Mouse (Mus musculus): ENCODE results near the gene Sptbn1. TPM values are rescaled to one million over a fixed set of nuclear protein-coding genes. Genes with fewer than 3 reads are reported as not detected.
A peak's percentile ranks its signal among the peaks of the same experiment; 100 is the strongest.

The Sptbn1 gene
- polyA plus RNA-seq, 1 experiment from 2014 or later, result 121 TPM

GRCm38 (mm10) chr11:30249452-30250016 is 18.4 kb downstream of the Sptbn1 start:
- Histone ChIP-seq H3K4me1 (replicated peaks) (0 out of 2 replicates have a peak, but pooled peaks cover 4% of the 10 kb centered on the region), H3K27me3 (no peaks in the 10 kb centered on the region), H3K27ac (no peak overlapping the region), H3K9ac (replicated peaks) (no peak overlapping the region), H3K4me3 (replicated peaks) (no peak overlapping the region), H3K9me3 (no peaks in the 10 kb centered on the region; the same call in 1 of the 2 replicates), H3K36me3 (no peaks in the 10 kb centered on the region), H3K4me2 (replicated peaks) (no peak overlapping the region)
- WGBS, result 93% methylated on average over 4 of the region's 4 CpGs
- ATAC-seq, result no peak

- no peak for ATAC-seq
- Histone ChIP-seq H3K27ac (no peak overlapping the region), H3K4me3 (replicated peaks) (no peak overlapping the region), H3K36me3 (no peaks in the 10 kb centered on the region), H3K27me3 (no peaks in the 10 kb centered on the region), H3K4me2 (replicated peaks) (no peak overlapping the region), H3K4me1 (replicated peaks) (peaks cover 12% of the 10 kb centered on the region), H3K9me3 (no peaks in the 10 kb centered on the region), H3K9ac (replicated peaks) (no peak overlapping the region)
- WGBS, result 86% methylated on average over 1 of the region's 1 CpGs
Measured at GRCm38 (mm10) chr11:30247106-30247505, 20.9 kb downstream of the Sptbn1 start.

DNA sequence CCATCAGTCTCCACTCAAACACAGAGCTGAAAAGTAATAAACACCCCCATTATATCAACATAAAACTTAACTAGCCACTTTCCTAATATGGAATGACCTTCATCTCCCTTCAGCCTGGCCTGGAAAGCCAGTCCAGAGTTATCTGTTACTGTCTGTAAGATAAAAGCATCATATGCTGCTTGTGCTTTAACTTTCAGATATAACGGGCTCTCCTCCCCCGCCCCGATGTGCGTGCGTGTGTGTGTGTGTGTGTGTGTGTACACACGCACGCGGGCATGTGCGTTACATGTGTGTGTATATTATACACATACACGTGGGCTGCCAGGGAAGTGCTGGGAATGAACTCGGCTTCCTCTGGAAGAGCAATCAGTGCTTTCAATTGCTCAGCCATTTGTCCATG is 21.8 kb downstream of the Sptbn1 start:
- peaks cover 16% of the 10 kb centered on the region for H3K4me1 ChIP-seq (replicated peaks)
- no peaks in the 10 kb centered on the region for H3K27me3 ChIP-seq
- no peak overlapping the region for H3K9ac ChIP-seq (replicated peaks)
- 95% methylated on average over 11 of the region's 11 CpGs for whole genome bisulfite sequencing
- H3K4me3 ChIP-seq (replicated peaks), result no peak overlapping the region
- ATAC-seq, result no peak
- H3K9me3 ChIP-seq, result no peaks in the 10 kb centered on the region
- H3K36me3 ChIP-seq, result no peaks in the 10 kb centered on the region
- H3K27ac ChIP-seq, result no peak overlapping the region
- no peak overlapping the region for H3K4me2 ChIP-seq (replicated peaks)

DNA sequence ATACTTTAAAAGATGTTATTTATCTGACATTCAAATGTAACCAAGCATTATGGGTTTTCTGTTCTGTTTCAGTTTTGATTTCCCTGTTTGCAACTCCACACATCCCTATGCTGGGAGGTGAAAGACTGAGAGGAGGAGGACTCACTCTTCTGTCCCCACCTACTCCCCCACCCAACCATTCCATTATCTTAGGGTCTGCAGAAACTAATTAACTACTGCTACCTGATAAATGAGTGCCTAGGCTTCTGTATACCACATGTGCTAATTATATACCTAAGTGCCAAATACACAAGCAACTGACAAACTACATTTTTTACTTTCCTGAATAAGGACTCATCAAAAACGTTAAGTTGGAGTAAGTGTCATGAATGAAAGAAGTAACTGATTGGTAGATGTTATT is 23.8 kb downstream of the Sptbn1 start:
- Histone ChIP-seq H3K27me3 (no peaks in the 10 kb centered on the region), H3K4me3 (replicated peaks) (no peak overlapping the region), H3K4me2 (replicated peaks) (no peak overlapping the region), H3K27ac (no peak overlapping the region), H3K9me3 (no peaks in the 10 kb centered on the region), H3K36me3 (no peaks in the 10 kb centered on the region), H3K9ac (replicated peaks) (no peak overlapping the region), H3K4me1 (replicated peaks) (peaks cover 20% of the 10 kb centered on the region)
- 75% methylated on average over 1 of the region's 1 CpGs for WGBS
- no peak for ATAC-seq

- ATAC-seq, result peak; percentile 74
- H3K4me2 ChIP-seq (replicated peaks), result no peak overlapping the region
Measured at GRCm38 (mm10) chr11:30243591-30243990, 24.4 kb downstream of the Sptbn1 start.

GRCm38 (mm10) chr11:30240861-30241260 is 27.1 kb downstream of the Sptbn1 start:
- 53% methylated on average over 3 of the region's 3 CpGs for WGBS
- H3K27ac ChIP-seq, result no peak overlapping the region
- no peak overlapping the region for H3K4me2 ChIP-seq (replicated peaks)
- ATAC-seq, result no peak
- peaks cover 21% of the 10 kb centered on the region for H3K4me1 ChIP-seq (replicated peaks)
- no peaks in the 10 kb centered on the region for H3K27me3 ChIP-seq
- H3K9ac ChIP-seq (replicated peaks), result no peak overlapping the region
- H3K4me3 ChIP-seq (replicated peaks), result no peak overlapping the region
- H3K9me3 ChIP-seq, result no peaks in the 10 kb centered on the region
- H3K36me3 ChIP-seq, result peaks cover 2% of the 10 kb centered on the region; the same call in 1 of the 2 replicates

More at GRCm38 (mm10) chr11:30243591-30243990, 24.4 kb downstream of the Sptbn1 start:
- H3K4me1 ChIP-seq (replicated peaks), result peaks cover 20% of the 10 kb centered on the region
- no peak overlapping the region for H3K4me3 ChIP-seq (replicated peaks)
- no peaks in the 10 kb centered on the region for H3K36me3 ChIP-seq
- no peaks in the 10 kb centered on the region for H3K9me3 ChIP-seq
- no peaks in the 10 kb centered on the region for H3K27me3 ChIP-seq
- WGBS, result 51% methylated on average over 3 of the region's 3 CpGs
- H3K9ac ChIP-seq (replicated peaks), result no peak overlapping the region
- H3K27ac ChIP-seq, result no peak overlapping the region

- no peak overlapping the region for H3K9ac ChIP-seq (replicated peaks)
- H3K9me3 ChIP-seq, result no peaks in the 10 kb centered on the region
- H3K4me1 ChIP-seq (replicated peaks), result peaks cover 13% of the 10 kb centered on the region
- H3K27ac ChIP-seq, result no peak overlapping the region
- H3K4me2 ChIP-seq (replicated peaks), result no peak overlapping the region
- no peak overlapping the region for H3K4me3 ChIP-seq (replicated peaks)
- ATAC-seq, result no peak
- no peaks in the 10 kb centered on the region for H3K27me3 ChIP-seq
- 63% methylated on average over 4 of the region's 4 CpGs for WGBS
- peaks cover 5% of the 10 kb centered on the region; the same call in 1 of the 2 replicates for H3K36me3 ChIP-seq
Measured at GRCm38 (mm10) chr11:30237960-30238359, 30.0 kb downstream of the Sptbn1 start.

DNA sequence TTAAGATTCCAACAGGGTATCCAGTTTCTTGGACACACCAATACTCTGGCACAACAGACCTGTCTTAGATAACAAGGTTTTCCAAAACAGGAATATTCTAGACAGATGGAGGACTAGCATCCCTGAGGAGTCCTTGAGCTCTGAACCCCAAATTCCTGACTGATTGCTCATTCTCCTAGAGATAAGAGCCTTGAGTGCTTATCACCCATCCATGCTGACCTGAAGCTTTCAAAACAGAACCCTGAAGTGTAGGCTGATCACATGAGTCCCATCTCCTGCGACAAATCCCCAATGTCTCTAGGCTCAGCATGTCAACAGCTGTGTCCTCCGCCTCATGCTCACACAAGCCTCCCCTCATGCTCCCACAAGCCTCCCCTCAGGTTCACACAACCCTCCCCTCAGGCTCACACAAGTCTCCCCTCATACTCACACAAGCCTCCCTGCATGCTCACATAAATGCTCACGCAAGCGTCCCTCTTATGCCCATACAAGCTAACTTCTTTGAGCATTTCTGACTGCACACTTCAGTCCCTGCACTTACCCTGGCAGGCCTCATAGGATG is 31.2 kb downstream of the Sptbn1 start:
- peaks cover 5% of the 10 kb centered on the region; the same call in 1 of the 2 replicates for H3K36me3 ChIP-seq
- no peak overlapping the region for H3K27ac ChIP-seq
- ATAC-seq, result no peak
- WGBS, result 90% methylated on average over 4 of the region's 4 CpGs
- no peaks in the 10 kb centered on the region for H3K9me3 ChIP-seq
- H3K27me3 ChIP-seq, result no peaks in the 10 kb centered on the region
- H3K4me2 ChIP-seq (replicated peaks), result no peak overlapping the region
- peaks cover 13% of the 10 kb centered on the region for H3K4me1 ChIP-seq (replicated peaks)
- H3K4me3 ChIP-seq (replicated peaks), result no peak overlapping the region
- no peak overlapping the region for H3K9ac ChIP-seq (replicated peaks)

DNA sequence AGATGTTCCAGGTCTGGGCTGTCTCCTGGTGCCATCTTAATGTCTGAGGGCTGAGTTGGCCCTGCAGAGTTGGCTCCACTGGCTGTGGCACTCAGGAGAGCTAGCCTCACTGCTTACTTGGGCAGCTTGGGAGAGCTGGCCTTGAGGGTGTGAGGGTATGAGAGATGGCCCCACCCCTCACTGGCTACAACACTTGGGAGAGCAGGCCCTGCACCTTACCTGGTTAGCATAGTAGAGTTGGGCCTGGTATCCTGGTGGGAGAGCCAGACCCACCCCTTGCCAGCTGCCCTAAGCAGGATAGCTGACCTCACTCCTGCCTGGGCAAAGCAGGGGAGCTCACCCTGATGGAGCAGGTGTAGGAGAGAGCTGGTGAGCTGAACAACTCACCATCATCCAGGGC is 32.3 kb downstream of the Sptbn1 start:
- Histone ChIP-seq H3K9me3 (no peaks in the 10 kb centered on the region), H3K4me2 (replicated peaks) (no peak overlapping the region), H3K4me3 (replicated peaks) (no peak overlapping the region), H3K4me1 (replicated peaks) (peaks cover 11% of the 10 kb centered on the region), H3K27me3 (no peaks in the 10 kb centered on the region), H3K27ac (no peak overlapping the region), H3K9ac (replicated peaks) (no peak overlapping the region), H3K36me3 (peaks cover 5% of the 10 kb centered on the region; the same call in 1 of the 2 replicates)
- 0 out of 2 replicates have a peak, but pooled peaks have one; percentile 35 for ATAC-seq

DNA sequence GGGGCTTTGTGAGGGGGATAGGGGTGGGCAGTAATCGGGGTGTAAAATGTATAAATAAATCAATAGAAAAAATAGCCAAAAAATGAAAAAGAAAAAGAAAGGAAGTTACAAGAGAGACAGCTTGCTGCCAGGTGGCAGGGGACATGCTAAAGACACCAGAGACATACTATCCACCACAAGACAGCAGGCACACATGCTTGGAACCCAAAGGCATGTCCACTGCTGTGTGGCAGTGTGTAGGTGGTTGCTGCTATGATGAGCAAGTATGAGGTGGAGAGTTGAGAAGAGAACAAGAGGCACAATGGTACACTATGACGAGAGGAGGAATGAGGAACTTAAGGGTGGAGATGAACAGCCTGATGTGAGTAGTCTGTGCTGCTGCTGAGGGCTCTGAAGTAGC is 32.8 kb downstream of the Sptbn1 start:
- no peaks in the 10 kb centered on the region for H3K9me3 ChIP-seq
- H3K36me3 ChIP-seq, result peaks cover 5% of the 10 kb centered on the region; the same call in 1 of the 2 replicates
- H3K27ac ChIP-seq, result no peak overlapping the region
- H3K4me2 ChIP-seq (replicated peaks), result no peak overlapping the region
- 92% methylated on average over 2 of the region's 2 CpGs for WGBS
- H3K4me1 ChIP-seq (replicated peaks), result peaks cover 15% of the 10 kb centered on the region
- H3K27me3 ChIP-seq, result no peaks in the 10 kb centered on the region
- H3K4me3 ChIP-seq (replicated peaks), result no peak overlapping the region
- no peak overlapping the region for H3K9ac ChIP-seq (replicated peaks)
- no peak for ATAC-seq

GRCm38 (mm10) chr11:30233946-30234345 is 34.0 kb downstream of the Sptbn1 start:
- Histone ChIP-seq H3K27me3 (no peaks in the 10 kb centered on the region), H3K9me3 (no peaks in the 10 kb centered on the region), H3K4me3 (replicated peaks) (no peak overlapping the region), H3K4me1 (replicated peaks) (peaks cover 16% of the 10 kb centered on the region), H3K36me3 (peaks cover 5% of the 10 kb centered on the region; the same call in 1 of the 2 replicates), H3K4me2 (replicated peaks) (no peak overlapping the region), H3K27ac (no peak overlapping the region), H3K9ac (replicated peaks) (no peak overlapping the region)
- ATAC-seq, result no peak
- WGBS, result 83% methylated on average over 4 of the region's 4 CpGs

GRCm38 (mm10) chr11:30232082-30232481 is 35.9 kb downstream of the Sptbn1 start:
- no peak overlapping the region for H3K4me3 ChIP-seq (replicated peaks)
- no peaks in the 10 kb centered on the region for H3K9me3 ChIP-seq
- no peak overlapping the region for H3K4me2 ChIP-seq (replicated peaks)
- peaks cover 20% of the 10 kb centered on the region for H3K4me1 ChIP-seq (replicated peaks)
- H3K9ac ChIP-seq (replicated peaks), result no peak overlapping the region
- H3K27ac ChIP-seq, result no peak overlapping the region
- ATAC-seq, result no peak
- peaks cover 5% of the 10 kb centered on the region; the same call in 1 of the 2 replicates for H3K36me3 ChIP-seq
- H3K27me3 ChIP-seq, result no peaks in the 10 kb centered on the region
- WGBS, result 81% methylated on average over 2 of the region's 2 CpGs

Data from midbrain, embryonic 13.5 days (tissue).